Mouse (Mus musculus): ENCODE measurements around the gene 0610040J01Rik. TPM values are rescaled to one million over a fixed set of nuclear protein-coding genes. Genes with fewer than 3 reads are reported as not detected.

The 0610040J01Rik gene
- polyA plus RNA-seq, 1 experiment from 2014 or later: 53.8 TPM

- Histone ChIP-seq H3K27me3 (ENCODE audit: control insufficient read depth, insufficient read depth, low read length) (no peaks in the 10 kb centered on the region), H3K4me1 (replicated peaks; ENCODE audit: control insufficient read depth, insufficient read depth) (no peaks in the 10 kb centered on the region; the same call in 1 of the 2 replicates), H3K36me3 (ENCODE audit: control insufficient read depth, insufficient read depth, low read length) (no peaks in the 10 kb centered on the region), H3K4me2 (replicated peaks; ENCODE audit: low read depth) (no peak overlapping the region), H3K27ac (replicated peaks) (no peak overlapping the region), H3K4me3 (ENCODE audit: low read depth, low read length) (no peak overlapping the region), H3K9ac (ENCODE audit: low read length) (no peak overlapping the region), H3K9me3 (ENCODE audit: control insufficient read depth, low read length) (no peaks in the 10 kb centered on the region)
- DNase-seq (ENCODE audit: low spot score): no peak
- TF ChIP-seq CTCF (IDR thresholded peaks at IDR 0.05; ENCODE audit: low read depth): no peak
- no peak for TF ChIP-seq EP300 (optimal IDR thresholded peaks at IDR 0.05)
- ATAC-seq (ENCODE audit: low FRiP score, low TSS enrichment): no peak
- 74% methylated on average over 3 of the region's 3 CpGs for WGBS
These were observed 85.6 kb downstream of the 0610040J01Rik start for GRCm38 (mm10) chr5:63897820-63898110.

GRCm38 (mm10) chr5:63903329-63903728 is 91.2 kb downstream of the 0610040J01Rik start:
- no peaks in the 10 kb centered on the region for H3K36me3 ChIP-seq (ENCODE audit: control insufficient read depth, insufficient read depth, low read length)
- H3K4me2 ChIP-seq (replicated peaks; ENCODE audit: low read depth): no peak overlapping the region
- H3K27me3 ChIP-seq (ENCODE audit: control insufficient read depth, insufficient read depth, low read length): no peaks in the 10 kb centered on the region
- no peak overlapping the region for H3K4me3 ChIP-seq (ENCODE audit: low read depth, low read length)
- H3K27ac ChIP-seq (replicated peaks): no peak overlapping the region
- H3K4me1 ChIP-seq (replicated peaks; ENCODE audit: control insufficient read depth, insufficient read depth): peaks cover 2% of the 10 kb centered on the region; the same call in 1 of the 2 replicates
- no peak for TF ChIP-seq CTCF (IDR thresholded peaks at IDR 0.05; ENCODE audit: low read depth)
- no peak for TF ChIP-seq EP300 (optimal IDR thresholded peaks at IDR 0.05)
- peak; percentile 41 for DNase-seq (ENCODE audit: low spot score)
- no peaks in the 10 kb centered on the region for H3K9me3 ChIP-seq (ENCODE audit: control insufficient read depth, low read length)
- WGBS: 60% methylated on average over 3 of the region's 3 CpGs
- ATAC-seq (ENCODE audit: low FRiP score, low TSS enrichment): peak; percentile 87
- no peak overlapping the region for H3K9ac ChIP-seq (ENCODE audit: low read length)

DNA sequence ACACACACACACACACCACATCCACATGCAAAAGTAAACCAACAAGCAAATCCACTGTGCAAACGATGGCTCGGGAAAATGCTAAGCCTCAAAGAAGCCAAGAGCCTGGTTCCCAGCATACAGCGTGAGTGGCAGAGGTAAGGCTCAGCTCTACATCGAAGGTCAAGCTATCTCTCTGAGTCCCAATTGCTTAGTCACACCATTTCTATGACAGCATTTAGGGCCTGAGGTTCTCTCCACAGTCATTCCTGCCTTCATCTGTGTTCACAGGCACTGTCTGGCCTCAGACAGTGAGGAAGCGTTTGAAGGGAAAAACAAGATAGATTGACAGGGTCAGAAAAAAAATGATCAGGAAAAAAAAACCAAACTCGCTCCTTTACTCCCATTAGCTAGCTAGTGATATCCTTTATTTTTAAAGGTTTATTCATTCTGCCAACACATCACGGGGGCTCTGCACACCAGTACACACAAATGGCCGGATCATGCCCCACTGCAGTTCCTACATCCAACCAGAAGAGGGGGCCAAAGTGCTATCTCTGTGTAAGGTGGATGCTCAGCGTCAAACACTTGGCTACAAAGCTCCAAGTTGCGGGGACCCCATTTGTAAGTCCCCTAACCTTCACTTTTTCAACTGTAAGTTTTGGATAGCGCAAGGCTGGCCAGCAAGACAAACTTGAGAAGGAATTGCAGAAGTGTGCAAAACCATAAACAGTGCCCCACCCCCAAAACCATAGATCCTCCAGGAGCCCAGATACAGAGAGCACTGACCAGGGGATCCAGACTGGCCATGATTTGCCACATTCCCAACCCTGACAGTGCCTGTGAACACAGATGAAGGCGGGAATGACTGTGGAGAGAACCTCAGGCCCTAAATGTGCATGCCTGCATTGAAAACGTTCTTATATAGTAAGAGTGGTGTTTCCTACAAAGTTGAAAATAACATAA is 94.3 kb downstream of the 0610040J01Rik start:
- Histone ChIP-seq H3K9me3 (ENCODE audit: control insufficient read depth, low read length) (no peaks in the 10 kb centered on the region), H3K27me3 (ENCODE audit: control insufficient read depth, insufficient read depth, low read length) (no peaks in the 10 kb centered on the region), H3K4me3 (ENCODE audit: low read depth, low read length) (no peak overlapping the region), H3K4me2 (replicated peaks; ENCODE audit: low read depth) (no peak overlapping the region), H3K27ac (replicated peaks) (no peak overlapping the region), H3K4me1 (replicated peaks; ENCODE audit: control insufficient read depth, insufficient read depth) (peaks cover 2% of the 10 kb centered on the region; the same call in 1 of the 2 replicates), H3K36me3 (ENCODE audit: control insufficient read depth, insufficient read depth, low read length) (no peaks in the 10 kb centered on the region), H3K9ac (ENCODE audit: low read length) (no peak overlapping the region)
- ATAC-seq (ENCODE audit: low FRiP score, low TSS enrichment) (peak; percentile 10; the same call in 1 of the 2 replicates), DNase-seq (ENCODE audit: low spot score) (peak; percentile 85)
- TF ChIP-seq EP300 (optimal IDR thresholded peaks at IDR 0.05): no peak
- peak; percentile 99 for TF ChIP-seq CTCF (IDR thresholded peaks at IDR 0.05; ENCODE audit: low read depth)
- 36% methylated on average over 13 of the region's 13 CpGs for WGBS

GRCm38 (mm10) chr5:63907513-63907912 is 95.3 kb downstream of the 0610040J01Rik start:
- ATAC-seq (ENCODE audit: low FRiP score, low TSS enrichment) (peak; percentile 25; the same call in 1 of the 2 replicates), DNase-seq (ENCODE audit: low spot score) (no peak)
- peaks cover 2% of the 10 kb centered on the region; the same call in 1 of the 2 replicates for H3K4me1 ChIP-seq (replicated peaks; ENCODE audit: control insufficient read depth, insufficient read depth)
- H3K4me3 ChIP-seq (ENCODE audit: low read depth, low read length): no peak overlapping the region
- no peaks in the 10 kb centered on the region for H3K27me3 ChIP-seq (ENCODE audit: control insufficient read depth, insufficient read depth, low read length)
- no peaks in the 10 kb centered on the region for H3K9me3 ChIP-seq (ENCODE audit: control insufficient read depth, low read length)
- TF ChIP-seq EP300 (optimal IDR thresholded peaks at IDR 0.05) (no peak), CTCF (IDR thresholded peaks at IDR 0.05; ENCODE audit: low read depth) (no peak)
- no peak overlapping the region for H3K9ac ChIP-seq (ENCODE audit: low read length)
- WGBS: 72% methylated on average over 4 of the region's 4 CpGs
- H3K27ac ChIP-seq (replicated peaks): no peak overlapping the region
- H3K36me3 ChIP-seq (ENCODE audit: control insufficient read depth, insufficient read depth, low read length): no peaks in the 10 kb centered on the region
- no peak overlapping the region for H3K4me2 ChIP-seq (replicated peaks; ENCODE audit: low read depth)

- no peaks in the 10 kb centered on the region for H3K9me3 ChIP-seq (ENCODE audit: control insufficient read depth, low read length)
- no peak overlapping the region for H3K4me3 ChIP-seq (ENCODE audit: low read depth, low read length)
- DNase-seq (ENCODE audit: low spot score) (no peak), ATAC-seq (ENCODE audit: low FRiP score, low TSS enrichment) (no peak; the same call in 1 of the 2 replicates)
- TF ChIP-seq CTCF (IDR thresholded peaks at IDR 0.05; ENCODE audit: low read depth): no peak
- TF ChIP-seq EP300 (optimal IDR thresholded peaks at IDR 0.05): no peak
- no peak overlapping the region for H3K4me2 ChIP-seq (replicated peaks; ENCODE audit: low read depth)
- H3K36me3 ChIP-seq (ENCODE audit: control insufficient read depth, insufficient read depth, low read length): no peaks in the 10 kb centered on the region
- H3K9ac ChIP-seq (ENCODE audit: low read length): no peak overlapping the region
- peaks cover 2% of the 10 kb centered on the region; the same call in 1 of the 2 replicates for H3K4me1 ChIP-seq (replicated peaks; ENCODE audit: control insufficient read depth, insufficient read depth)
- 65% methylated on average over 10 of the region's 10 CpGs for WGBS
- H3K27ac ChIP-seq (replicated peaks): no peak overlapping the region
- H3K27me3 ChIP-seq (ENCODE audit: control insufficient read depth, insufficient read depth, low read length): no peaks in the 10 kb centered on the region
These were observed 98.2 kb downstream of the 0610040J01Rik start for GRCm38 (mm10) chr5:63910171-63910960.
